Mouse (Mus musculus): ENCODE results near the gene Ovca2. TPM values are rescaled to one million over a fixed set of nuclear protein-coding genes. Genes with fewer than 3 reads are reported as not detected.
A peak's percentile ranks its signal among the peaks of the same experiment; 100 is the strongest.

Ovca2 gene
- polyA plus RNA-seq, 1 experiment from 2014 or later, result 19.7 TPM

- Histone ChIP-seq H3K4me3 (ENCODE audit: control insufficient read depth in 1 of 2, insufficient read depth in 1 of 2, low read depth in 1 of 2, low read length in 2 of 2) (no peak overlapping the region), H3K9ac (ENCODE audit: low read length) (peak overlapping the region; percentile 18), H3K4me1 (ENCODE audit: control insufficient read depth in 2 of 2, insufficient read depth in 2 of 2, low read length in 2 of 2) (peaks cover 24 to 55% of the 10 kb centered on the region in 2 experiments), H3K27me3 (ENCODE audit: control insufficient read depth, insufficient read depth, low read length) (no peaks in the 10 kb centered on the region), H3K27ac (replicated peaks in 1 of 2; ENCODE audit: control insufficient read depth in 1 of 2, insufficient read depth in 1 of 2, low read depth in 2 of 2, low read length in 2 of 2) (peak overlapping the region in 1 of 2 experiments; percentile 21; a peak in 1 of 4 replicates), H3K9me3 (ENCODE audit: control insufficient read depth, low read length) (no peaks in the 10 kb centered on the region), H3K4me2 (ENCODE audit: low read length) (no peak overlapping the region), H3K36me3 (ENCODE audit: control insufficient read depth, insufficient read depth, low read length) (no peaks in the 10 kb centered on the region)
- 56% methylated on average over 9 of the region's 9 CpGs for WGBS
- no peak for ATAC-seq (ENCODE audit: insufficient number of reproducible peaks, insufficient read depth, low FRiP score, low read depth)
These were observed 25.8 kb upstream of the Ovca2 start for GRCm38 (mm10) chr11:75204472-75204871.

- Histone ChIP-seq H3K9ac (ENCODE audit: low read length) (peak overlapping the region; percentile 21; the same call in 1 of the 2 replicates), H3K4me3 (ENCODE audit: control insufficient read depth in 1 of 2, insufficient read depth in 1 of 2, low read depth in 1 of 2, low read length in 2 of 2) (no peak overlapping the region), H3K36me3 (ENCODE audit: control insufficient read depth, insufficient read depth, low read length) (no peaks in the 10 kb centered on the region), H3K27me3 (ENCODE audit: control insufficient read depth, insufficient read depth, low read length) (no peaks in the 10 kb centered on the region), H3K9me3 (ENCODE audit: control insufficient read depth, low read length) (no peaks in the 10 kb centered on the region), H3K4me1 (ENCODE audit: control insufficient read depth in 2 of 2, insufficient read depth in 2 of 2, low read length in 2 of 2) (peaks cover 20 to 51% of the 10 kb centered on the region in 2 experiments), H3K4me2 (ENCODE audit: low read length) (no peak overlapping the region), H3K27ac (replicated peaks in 1 of 2; ENCODE audit: control insufficient read depth in 1 of 2, insufficient read depth in 1 of 2, low read depth in 2 of 2, low read length in 2 of 2) (peak overlapping the region in 1 of 2 experiments; percentile 21; a peak in 1 of 4 replicates)
- ATAC-seq (ENCODE audit: insufficient number of reproducible peaks, insufficient read depth, low FRiP score, low read depth), result no peak
- 68% methylated on average over 4 of the region's 4 CpGs for WGBS
These were observed 25.3 kb upstream of the Ovca2 start for GRCm38 (mm10) chr11:75203926-75204325.

- Histone ChIP-seq H3K36me3 (ENCODE audit: control insufficient read depth, insufficient read depth, low read length) (no peaks in the 10 kb centered on the region), H3K9me3 (ENCODE audit: control insufficient read depth, low read length) (no peaks in the 10 kb centered on the region), H3K27me3 (ENCODE audit: control insufficient read depth, insufficient read depth, low read length) (peaks cover 4% of the 10 kb centered on the region; the same call in 1 of the 2 replicates), H3K9ac (ENCODE audit: low read length) (peak overlapping the region; percentile 16; the same call in 1 of the 2 replicates), H3K27ac (replicated peaks in 1 of 2; ENCODE audit: control insufficient read depth in 1 of 2, insufficient read depth in 1 of 2, low read depth in 2 of 2, low read length in 2 of 2) (no peak overlapping the region; a peak in 1 of 4 replicates), H3K4me2 (ENCODE audit: low read length) (no peak overlapping the region), H3K4me3 (ENCODE audit: control insufficient read depth in 1 of 2, insufficient read depth in 1 of 2, low read depth in 1 of 2, low read length in 2 of 2) (no peak overlapping the region), H3K4me1 (ENCODE audit: control insufficient read depth in 2 of 2, insufficient read depth in 2 of 2, low read length in 2 of 2) (peaks cover 19 to 44% of the 10 kb centered on the region in 2 experiments)
- 64% methylated on average over 8 of the region's 8 CpGs for WGBS
- ATAC-seq (ENCODE audit: insufficient number of reproducible peaks, insufficient read depth, low FRiP score, low read depth), result no peak
These were observed 23.1 kb upstream of the Ovca2 start for GRCm38 (mm10) chr11:75201721-75202120.

GRCm38 (mm10) chr11:75200935-75201334 is 22.3 kb upstream of the Ovca2 start:
- Histone ChIP-seq H3K4me2 (ENCODE audit: low read length) (no peak overlapping the region), H3K4me1 (ENCODE audit: control insufficient read depth in 2 of 2, insufficient read depth in 2 of 2, low read length in 2 of 2) (peaks cover 23 to 51% of the 10 kb centered on the region in 2 experiments), H3K9ac (ENCODE audit: low read length) (peak overlapping the region; percentile 16; the same call in 1 of the 2 replicates), H3K9me3 (ENCODE audit: control insufficient read depth, low read length) (no peaks in the 10 kb centered on the region), H3K4me3 (ENCODE audit: control insufficient read depth in 1 of 2, insufficient read depth in 1 of 2, low read depth in 1 of 2, low read length in 2 of 2) (no peak overlapping the region), H3K27me3 (ENCODE audit: control insufficient read depth, insufficient read depth, low read length) (peaks cover 8% of the 10 kb centered on the region), H3K27ac (replicated peaks in 1 of 2; ENCODE audit: control insufficient read depth in 1 of 2, insufficient read depth in 1 of 2, low read depth in 2 of 2, low read length in 2 of 2) (no peak overlapping the region; a peak in 1 of 4 replicates), H3K36me3 (ENCODE audit: control insufficient read depth, insufficient read depth, low read length) (no peaks in the 10 kb centered on the region)
- ATAC-seq (ENCODE audit: insufficient number of reproducible peaks, insufficient read depth, low FRiP score, low read depth), result no peak
- WGBS, result 86% methylated on average over 12 of the region's 12 CpGs

- 79% methylated on average over 5 of the region's 5 CpGs for WGBS
- peaks cover 23 to 53% of the 10 kb centered on the region in 2 experiments for H3K4me1 ChIP-seq (ENCODE audit: control insufficient read depth in 2 of 2, insufficient read depth in 2 of 2, low read length in 2 of 2)
- no peak for ATAC-seq (ENCODE audit: insufficient number of reproducible peaks, insufficient read depth, low FRiP score, low read depth)
These were observed 21.3 kb upstream of the Ovca2 start for GRCm38 (mm10) chr11:75199951-75200350.

GRCm38 (mm10) chr11:75198792-75199191 is 20.2 kb upstream of the Ovca2 start:
- no peak overlapping the region for H3K4me3 ChIP-seq (ENCODE audit: control insufficient read depth in 1 of 2, insufficient read depth in 1 of 2, low read depth in 1 of 2, low read length in 2 of 2)
- no peak overlapping the region for H3K4me2 ChIP-seq (ENCODE audit: low read length)
- peaks cover 17 to 41% of the 10 kb centered on the region in 2 experiments; a peak in 3 of 4 replicates for H3K4me1 ChIP-seq (ENCODE audit: control insufficient read depth in 2 of 2, insufficient read depth in 2 of 2, low read length in 2 of 2)
- no peaks in the 10 kb centered on the region for H3K36me3 ChIP-seq (ENCODE audit: control insufficient read depth, insufficient read depth, low read length)
- peaks cover 23% of the 10 kb centered on the region for H3K27me3 ChIP-seq (ENCODE audit: control insufficient read depth, insufficient read depth, low read length)
- H3K9me3 ChIP-seq (ENCODE audit: control insufficient read depth, low read length), result no peaks in the 10 kb centered on the region
- no peak overlapping the region for H3K27ac ChIP-seq (replicated peaks in 1 of 2; ENCODE audit: control insufficient read depth in 1 of 2, insufficient read depth in 1 of 2, low read depth in 2 of 2, low read length in 2 of 2)
- no peak for ATAC-seq (ENCODE audit: insufficient number of reproducible peaks, insufficient read depth, low FRiP score, low read depth)
- WGBS, result 79% methylated on average over 4 of the region's 4 CpGs
- H3K9ac ChIP-seq (ENCODE audit: low read length), result no peak overlapping the region

More at GRCm38 (mm10) chr11:75199951-75200350, 21.3 kb upstream of the Ovca2 start:
- Histone ChIP-seq H3K9me3 (ENCODE audit: control insufficient read depth, low read length) (no peaks in the 10 kb centered on the region), H3K27me3 (ENCODE audit: control insufficient read depth, insufficient read depth, low read length) (peaks cover 13% of the 10 kb centered on the region), H3K36me3 (ENCODE audit: control insufficient read depth, insufficient read depth, low read length) (no peaks in the 10 kb centered on the region), H3K27ac (replicated peaks in 1 of 2; ENCODE audit: control insufficient read depth in 1 of 2, insufficient read depth in 1 of 2, low read depth in 2 of 2, low read length in 2 of 2) (no peak overlapping the region), H3K9ac (ENCODE audit: low read length) (no peak overlapping the region), H3K4me3 (ENCODE audit: control insufficient read depth in 1 of 2, insufficient read depth in 1 of 2, low read depth in 1 of 2, low read length in 2 of 2) (no peak overlapping the region), H3K4me2 (ENCODE audit: low read length) (no peak overlapping the region)

- Histone ChIP-seq H3K27me3 (ENCODE audit: control insufficient read depth, insufficient read depth, low read length) (peaks cover 26% of the 10 kb centered on the region), H3K36me3 (ENCODE audit: control insufficient read depth, insufficient read depth, low read length) (no peaks in the 10 kb centered on the region), H3K9me3 (ENCODE audit: control insufficient read depth, low read length) (no peaks in the 10 kb centered on the region), H3K4me3 (ENCODE audit: control insufficient read depth in 1 of 2, insufficient read depth in 1 of 2, low read depth in 1 of 2, low read length in 2 of 2) (no peak overlapping the region), H3K4me2 (ENCODE audit: low read length) (no peak overlapping the region), H3K27ac (replicated peaks in 1 of 2; ENCODE audit: control insufficient read depth in 1 of 2, insufficient read depth in 1 of 2, low read depth in 2 of 2, low read length in 2 of 2) (no peak overlapping the region), H3K9ac (ENCODE audit: low read length) (no peak overlapping the region), H3K4me1 (ENCODE audit: control insufficient read depth in 2 of 2, insufficient read depth in 2 of 2, low read length in 2 of 2) (peaks cover 15 to 38% of the 10 kb centered on the region in 2 experiments; a peak in 3 of 4 replicates)
- ATAC-seq (ENCODE audit: insufficient number of reproducible peaks, insufficient read depth, low FRiP score, low read depth), result no peak
- WGBS, result 48% methylated on average over 7 of the region's 7 CpGs
These were observed 19.3 kb upstream of the Ovca2 start for GRCm38 (mm10) chr11:75197956-75198355.

- Histone ChIP-seq H3K4me1 (ENCODE audit: control insufficient read depth in 2 of 2, insufficient read depth in 2 of 2, low read length in 2 of 2) (peaks cover 18 to 39% of the 10 kb centered on the region in 2 experiments), H3K9ac (ENCODE audit: low read length) (no peak overlapping the region), H3K9me3 (ENCODE audit: control insufficient read depth, low read length) (no peaks in the 10 kb centered on the region), H3K27ac (replicated peaks in 1 of 2; ENCODE audit: control insufficient read depth in 1 of 2, insufficient read depth in 1 of 2, low read depth in 2 of 2, low read length in 2 of 2) (no peak overlapping the region), H3K4me2 (ENCODE audit: low read length) (peak overlapping the region; percentile 90; the same call in 1 of the 2 replicates), H3K4me3 (ENCODE audit: control insufficient read depth in 1 of 2, insufficient read depth in 1 of 2, low read depth in 1 of 2, low read length in 2 of 2) (no peak overlapping the region), H3K27me3 (ENCODE audit: control insufficient read depth, insufficient read depth, low read length) (peaks cover 26% of the 10 kb centered on the region), H3K36me3 (ENCODE audit: control insufficient read depth, insufficient read depth, low read length) (no peaks in the 10 kb centered on the region)
- WGBS, result 75% methylated on average over 6 of the region's 6 CpGs
- no peak for ATAC-seq (ENCODE audit: insufficient number of reproducible peaks, insufficient read depth, low FRiP score, low read depth)
These were observed 17.5 kb upstream of the Ovca2 start for GRCm38 (mm10) chr11:75196131-75196530.
